Mouse (Mus musculus) gastrocnemius, postnatal 36 days (tissue): Measurements from ENCODE around the gene Galnt10. TPM values are rescaled to one million over a fixed set of nuclear protein-coding genes. Genes with fewer than 3 reads are reported as not detected.
A peak's percentile ranks its signal among the peaks of the same experiment; 100 is the strongest.

Experiments used
- DNase-seq, 2 experiments: peaks; one replicate each; pipeline ENCODE4 v3.0.0; 2022
- intact Hi-C: fragments of 180-260 bp; cut with DNase I; formaldehyde crosslinking; loops from one replicate; pipeline ENCODE4 v1.15.1; 2025
- total RNA-seq, 2 experiments: library from RNA; stranded (reverse); gene quantifications; 2 replicates each; pipeline ENCODE4 v1.2.3; 2021

Gene Galnt10
- total RNA-seq, 2 experiments from 2014 or later = 5.2 to 6.3 TPM

DNA sequence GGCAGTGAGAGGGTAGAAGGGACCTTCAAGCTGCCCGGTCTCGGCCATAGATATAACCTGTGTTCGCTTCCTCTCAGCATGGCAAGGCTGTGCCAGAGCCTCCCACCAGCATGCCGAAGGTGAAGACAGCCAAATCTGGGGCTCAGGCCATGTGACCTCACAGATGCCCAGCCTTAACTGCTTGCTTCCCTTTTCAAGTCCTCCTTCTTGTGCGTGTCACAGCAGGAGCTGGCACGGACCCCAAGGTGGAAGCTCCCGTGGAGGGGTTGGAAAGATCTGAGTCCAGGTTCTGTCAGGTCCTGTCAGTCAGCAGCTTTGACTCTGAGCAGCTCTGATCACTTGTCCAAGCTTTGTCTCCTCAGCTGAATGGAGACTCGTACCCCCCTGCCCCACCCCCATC lies 126.4 kb downstream of the Galnt10 start:
- DNase-seq = no peak
- intact Hi-C loops = no loop called here

DNA sequence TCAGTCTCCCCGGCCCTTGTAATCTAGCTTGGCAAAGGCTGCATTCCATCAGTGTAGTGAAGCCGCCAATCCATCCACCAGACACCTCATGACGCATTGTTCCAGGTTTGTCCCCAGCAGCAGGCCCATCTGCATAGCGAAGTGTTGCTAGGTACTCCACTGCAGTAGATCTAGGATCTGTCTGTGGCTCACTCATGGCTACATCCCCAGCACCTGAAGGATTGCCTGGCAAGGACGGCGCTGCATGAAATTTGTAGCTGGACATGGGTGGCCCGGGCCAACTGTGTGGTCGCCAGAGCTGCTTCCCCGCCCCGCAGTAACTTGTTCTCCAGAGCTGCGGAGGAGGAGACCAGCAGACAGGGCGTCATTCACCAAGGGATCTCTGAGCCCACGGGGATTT lies 128.2 kb downstream of the Galnt10 start:
- intact Hi-C loops = no loop called here

DNA sequence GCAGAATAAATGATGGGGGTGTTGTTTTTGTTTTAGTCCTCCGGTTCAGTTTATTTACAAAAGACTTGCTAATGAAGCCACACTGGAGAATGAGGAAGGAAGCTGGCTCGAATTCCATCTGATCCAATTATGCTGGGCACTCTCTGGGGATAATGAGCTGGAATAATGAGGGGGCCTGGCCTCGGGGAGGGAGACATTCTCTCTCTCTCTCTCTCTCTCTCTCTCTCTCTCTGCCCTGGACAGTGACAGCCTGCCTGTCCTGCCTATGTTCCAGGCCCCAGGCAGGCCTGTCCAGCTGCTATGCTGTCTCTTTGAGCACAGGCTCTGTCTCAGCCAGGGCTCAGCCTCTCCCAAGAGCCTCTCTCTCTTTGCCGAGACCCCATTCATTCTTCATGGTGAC lies 128.7 kb downstream of the Galnt10 start:
- DNase-seq = no peak
- intact Hi-C loops = no loop called here

More for the DNA sequence above, 128.2 kb downstream of the Galnt10 start:
- DNase-seq = no peak

DNA sequence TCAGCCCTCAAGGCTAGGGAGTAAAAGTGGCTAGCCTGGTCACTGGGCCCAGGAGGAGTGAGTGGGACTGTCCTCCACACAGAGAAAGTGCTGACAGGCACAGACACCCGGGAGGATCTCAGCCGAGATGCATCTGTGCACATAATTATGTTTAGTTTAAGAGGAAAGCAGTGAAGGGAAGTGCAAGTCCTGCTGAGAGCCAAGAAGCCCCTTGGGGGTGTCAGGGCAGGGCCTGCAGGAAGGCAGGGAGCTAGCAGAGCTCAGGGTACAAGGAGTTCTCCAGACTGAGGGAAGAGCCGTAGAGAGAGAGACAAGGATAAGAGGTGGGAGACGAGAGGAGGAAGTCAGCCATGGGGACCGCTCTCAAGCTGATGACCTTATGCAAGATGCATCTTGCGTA lies 130.6 kb downstream of the Galnt10 start:
- intact Hi-C loops = loop anchor here (5.0 kb wide), 1 partner anchor 304 kb away; no protein-coding TSS in a partner anchor
- no peak for DNase-seq

DNA sequence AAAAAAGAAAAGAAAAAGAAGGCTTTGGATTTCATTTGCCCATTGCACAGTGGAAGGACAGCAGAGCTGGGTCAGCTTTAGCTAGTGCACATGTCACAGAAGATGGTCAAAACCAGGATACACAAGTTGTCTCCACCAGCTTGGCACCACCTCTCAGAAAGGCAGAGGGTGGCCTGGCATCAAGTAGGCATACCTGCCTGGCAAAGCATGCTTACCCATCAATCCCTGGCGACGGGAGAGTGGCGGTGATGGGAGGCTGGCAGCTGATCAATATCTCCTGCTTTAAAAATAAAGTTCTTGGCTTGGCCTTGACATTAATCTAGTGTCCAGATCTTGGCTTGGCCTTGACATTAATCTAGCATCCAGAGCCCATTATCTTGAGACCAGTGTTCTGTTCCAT lies 131.3 kb downstream of the Galnt10 start:
- intact Hi-C loops = loop anchor here (5.0 kb wide), 1 partner anchor 304 kb away; no protein-coding TSS in a partner anchor
- no peak for DNase-seq

DNA sequence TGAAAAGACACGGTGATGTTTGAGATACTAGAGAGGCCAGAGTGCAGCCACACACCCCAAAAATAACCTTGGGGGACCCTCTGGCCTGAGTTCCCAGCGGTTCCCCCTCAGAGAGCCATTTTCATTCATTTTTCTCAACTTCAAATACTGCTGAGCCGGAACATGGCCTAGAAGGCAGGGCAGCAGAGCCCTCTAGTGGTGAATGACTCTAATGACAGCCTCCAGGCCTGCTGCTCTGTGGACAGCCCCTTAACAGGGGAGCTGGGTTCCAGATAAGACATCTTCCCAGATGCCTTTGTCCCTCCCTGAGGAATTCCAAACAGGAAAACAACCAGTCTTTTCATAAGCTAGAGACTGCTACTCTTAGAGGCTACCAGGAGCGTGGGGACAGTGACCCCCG lies 133.1 kb downstream of the Galnt10 start:
- intact Hi-C loops = loop anchor here (1.0 to 5.0 kb wide), 3 partner anchors 160 to 306 kb away; no protein-coding TSS in a partner anchor

DNA sequence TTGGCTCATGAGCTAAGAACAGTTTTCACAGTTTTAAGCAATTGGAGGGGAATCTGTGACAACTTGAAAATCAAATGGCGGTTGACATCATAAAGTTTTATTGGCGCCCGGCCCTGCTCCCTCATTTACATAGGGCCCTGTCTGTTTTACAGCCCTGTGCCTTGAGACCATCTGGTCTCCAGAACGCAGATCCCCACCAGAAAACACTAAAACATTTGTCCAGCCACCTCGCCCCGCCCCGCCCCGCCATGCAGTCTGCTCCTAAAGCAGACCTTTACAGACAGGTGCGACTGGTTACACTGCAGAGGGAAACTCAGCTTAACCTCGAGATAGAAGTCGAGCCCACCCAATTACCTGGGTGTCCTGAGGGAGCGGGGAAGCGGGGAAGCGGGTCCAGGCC lies 134.6 kb downstream of the Galnt10 start:
- DNase-seq = no peak
- intact Hi-C loops = loop anchor here (2.0 to 5.0 kb wide), 2 partner anchors 231 to 308 kb away; no protein-coding TSS in a partner anchor

More for the DNA sequence above, 133.1 kb downstream of the Galnt10 start:
- DNase-seq = no peak

DNA sequence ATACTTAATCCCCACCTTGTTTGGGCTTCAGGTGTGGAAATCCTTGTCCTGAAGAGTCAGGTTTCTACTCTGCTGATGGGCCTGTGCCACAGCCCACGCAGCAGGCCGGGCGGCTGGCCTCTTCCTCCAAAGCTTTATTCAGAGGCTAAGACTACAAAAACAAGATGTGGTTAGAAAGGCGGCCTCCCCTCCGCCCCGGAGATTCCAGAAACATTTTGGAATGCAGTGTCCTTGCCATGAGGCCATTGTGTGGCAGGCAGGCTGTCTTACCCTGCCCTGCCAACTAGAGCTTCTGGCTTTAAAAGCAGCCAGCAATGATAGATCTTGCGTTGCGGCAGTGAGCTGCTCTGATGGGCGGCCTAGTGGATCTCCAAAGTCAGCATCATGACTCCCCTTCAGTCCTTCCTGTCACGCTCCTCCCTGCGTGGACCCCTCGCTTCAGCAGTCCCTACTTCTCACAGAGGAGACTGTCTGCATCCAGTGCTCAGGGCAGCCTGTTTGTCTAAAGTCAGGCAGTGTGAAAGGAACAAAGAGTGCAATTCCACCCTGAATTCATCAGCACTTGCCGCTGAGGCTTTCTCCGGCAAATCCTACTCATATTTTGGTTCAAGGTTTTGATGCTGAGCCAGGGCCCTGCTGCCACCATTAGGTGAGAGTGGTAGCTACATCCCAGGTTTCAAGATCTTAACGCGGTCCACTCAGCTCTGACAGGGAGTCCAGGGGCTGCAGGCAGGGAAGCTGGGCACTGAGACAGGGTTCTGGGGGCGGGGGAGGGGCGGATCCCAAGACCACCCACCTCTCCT lies 141.6 kb downstream of the Galnt10 start:
- intact Hi-C loops = no loop called here
- DNase-seq = no peak

DNA sequence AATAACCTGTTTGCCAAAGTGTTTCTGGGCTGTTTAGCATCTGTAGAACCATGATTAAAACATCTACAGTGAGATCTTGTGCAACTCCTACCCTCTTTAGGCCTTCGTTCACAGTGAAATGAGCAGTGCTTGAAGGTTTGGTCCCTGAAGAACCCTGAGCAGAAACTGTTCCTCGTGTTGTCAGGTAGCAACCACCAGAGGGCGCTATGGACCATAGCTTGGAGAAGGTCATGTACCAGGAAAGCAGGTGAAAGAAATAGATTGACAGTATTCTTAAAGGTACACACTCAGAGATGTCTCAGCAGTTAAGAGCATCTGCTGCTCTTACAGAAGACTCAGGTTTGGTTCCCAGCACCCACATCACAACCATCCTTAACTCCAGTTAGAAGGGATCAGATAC lies 142.7 kb downstream of the Galnt10 start:
- intact Hi-C loops = loop anchor here (2.0 kb wide), 1 partner anchor 147 kb away; no protein-coding TSS in a partner anchor
- no peak for DNase-seq

DNA sequence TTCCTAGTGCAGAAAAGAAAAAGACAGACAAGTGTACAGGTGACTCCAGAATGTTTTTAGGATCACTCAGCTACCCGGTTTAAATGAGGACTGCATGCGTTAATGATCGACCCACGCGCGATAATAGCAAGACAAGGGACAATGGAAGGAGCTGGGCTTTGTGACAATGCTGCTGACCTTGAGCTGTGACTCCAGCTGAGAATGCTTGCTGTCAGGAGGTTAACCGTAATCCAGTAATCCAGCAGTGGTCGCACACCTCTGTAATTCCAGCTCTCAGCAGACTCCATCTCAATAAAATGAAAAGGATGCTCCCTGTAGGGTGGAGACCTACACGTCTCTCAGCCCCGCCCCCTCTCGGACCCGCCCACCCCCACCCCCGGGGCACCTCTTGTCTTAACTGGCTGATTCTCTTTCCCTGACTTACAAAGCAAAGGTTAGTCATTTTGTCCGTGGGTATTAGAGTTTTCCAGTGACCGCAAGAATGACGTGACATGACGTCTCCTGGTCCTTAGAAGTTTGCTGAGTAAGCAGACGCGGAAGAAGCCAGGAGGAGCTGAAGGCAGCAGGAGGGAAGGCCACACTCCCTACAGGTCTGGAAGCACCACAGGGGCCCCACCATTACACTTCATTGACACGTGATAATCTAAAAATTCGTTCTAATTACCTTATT lies 145.8 kb downstream of the Galnt10 start:
- DNase-seq = no peak
- intact Hi-C loops = no loop called here

DNA sequence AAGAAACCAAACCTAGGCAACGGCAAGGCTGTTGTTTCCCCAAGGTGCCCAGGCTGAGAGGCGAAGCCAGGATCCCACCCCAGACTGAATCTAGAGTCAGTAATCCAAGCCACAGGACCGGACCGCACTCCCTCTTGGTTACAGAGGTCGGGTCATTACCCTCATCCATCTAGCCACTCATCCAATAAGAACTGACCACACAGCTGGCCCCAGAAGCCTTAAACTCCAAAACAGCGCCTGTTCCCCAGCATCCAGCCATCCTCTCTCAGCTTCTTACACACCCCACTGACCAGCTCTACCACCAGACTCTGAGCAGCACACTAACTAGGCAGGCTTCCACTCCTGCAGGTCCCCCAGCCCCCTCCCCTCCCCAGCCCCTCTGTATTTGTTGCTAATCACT lies 149.8 kb downstream of the Galnt10 start:
- intact Hi-C loops = no loop called here
- DNase-seq = no peak

DNA sequence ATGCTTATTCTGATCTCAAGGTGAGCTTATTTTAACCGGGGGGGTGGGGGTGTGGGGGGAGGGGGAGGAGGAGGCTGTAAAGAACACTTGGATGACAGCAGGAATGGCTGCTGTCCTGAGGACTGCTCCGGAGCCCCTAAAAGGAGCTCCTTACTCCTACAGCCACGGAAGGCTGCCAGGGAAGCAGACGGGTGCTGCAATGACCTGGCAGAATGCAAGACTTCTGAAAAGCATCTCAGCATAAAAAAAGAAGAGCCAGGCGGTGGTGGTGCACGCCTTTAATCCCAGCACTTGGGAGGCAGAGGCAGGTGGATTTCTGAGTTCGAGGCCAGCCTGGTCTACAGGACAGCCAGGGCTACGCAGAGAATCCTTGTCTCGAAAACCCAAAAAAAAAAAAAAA lies 152.6 kb downstream of the Galnt10 start:
- DNase-seq = no peak

DNA sequence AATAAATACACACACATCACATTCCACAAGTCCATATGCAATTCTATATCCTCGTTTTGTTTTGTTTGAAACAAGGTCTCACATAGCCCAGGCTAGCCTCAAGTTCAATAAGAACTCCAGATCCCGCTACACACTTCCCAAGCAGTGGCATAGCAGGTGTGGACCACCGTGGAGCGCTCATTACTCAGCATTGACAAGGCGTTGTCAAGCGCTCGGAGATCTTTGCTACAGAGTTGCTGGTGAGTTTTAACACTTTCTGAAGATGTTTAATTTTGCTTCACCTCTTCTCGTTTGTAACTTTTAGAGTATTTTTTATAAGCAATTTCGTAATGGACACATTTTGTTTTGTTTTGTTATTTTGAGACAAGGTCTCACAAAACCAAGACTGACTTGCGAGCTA lies 154.2 kb downstream of the Galnt10 start:
- intact Hi-C loops = no loop called here
- no peak for DNase-seq

More for the DNA sequence above, 152.6 kb downstream of the Galnt10 start:
- intact Hi-C loops = no loop called here

DNA sequence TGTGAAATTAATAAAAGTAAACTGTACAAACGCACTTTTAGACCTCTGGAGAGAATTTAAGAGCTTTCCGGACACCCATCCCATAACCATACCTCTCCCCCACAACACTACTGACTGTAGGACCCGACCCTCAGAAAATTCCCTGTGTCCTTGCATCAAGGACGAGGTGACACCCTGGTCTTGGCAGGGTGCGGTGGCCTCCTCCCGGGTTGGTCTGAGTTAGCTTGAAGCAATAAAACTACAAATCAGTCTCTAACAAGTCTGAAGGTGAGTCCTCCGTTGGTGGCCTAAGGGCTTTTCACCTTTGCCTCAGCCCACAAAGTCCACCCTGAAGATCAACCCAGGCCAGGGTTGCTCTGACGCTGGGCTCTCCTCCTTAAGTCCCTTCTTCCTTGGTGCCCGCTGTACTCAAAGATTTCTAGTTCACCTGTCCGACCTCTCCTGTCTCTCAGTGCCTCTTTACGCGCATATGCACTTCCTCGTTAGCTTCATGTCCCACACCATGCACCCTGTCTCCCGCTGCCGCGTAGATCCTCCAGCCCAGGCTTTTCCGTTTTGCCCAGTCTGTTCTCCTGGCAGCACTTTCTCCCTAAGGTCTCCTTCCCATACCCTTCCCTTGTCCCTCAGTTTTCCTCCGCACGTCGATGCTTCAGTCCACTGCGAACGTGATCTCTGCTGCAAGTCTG lies 155.2 kb downstream of the Galnt10 start:
- intact Hi-C loops = no loop called here
- no peak for DNase-seq

DNA sequence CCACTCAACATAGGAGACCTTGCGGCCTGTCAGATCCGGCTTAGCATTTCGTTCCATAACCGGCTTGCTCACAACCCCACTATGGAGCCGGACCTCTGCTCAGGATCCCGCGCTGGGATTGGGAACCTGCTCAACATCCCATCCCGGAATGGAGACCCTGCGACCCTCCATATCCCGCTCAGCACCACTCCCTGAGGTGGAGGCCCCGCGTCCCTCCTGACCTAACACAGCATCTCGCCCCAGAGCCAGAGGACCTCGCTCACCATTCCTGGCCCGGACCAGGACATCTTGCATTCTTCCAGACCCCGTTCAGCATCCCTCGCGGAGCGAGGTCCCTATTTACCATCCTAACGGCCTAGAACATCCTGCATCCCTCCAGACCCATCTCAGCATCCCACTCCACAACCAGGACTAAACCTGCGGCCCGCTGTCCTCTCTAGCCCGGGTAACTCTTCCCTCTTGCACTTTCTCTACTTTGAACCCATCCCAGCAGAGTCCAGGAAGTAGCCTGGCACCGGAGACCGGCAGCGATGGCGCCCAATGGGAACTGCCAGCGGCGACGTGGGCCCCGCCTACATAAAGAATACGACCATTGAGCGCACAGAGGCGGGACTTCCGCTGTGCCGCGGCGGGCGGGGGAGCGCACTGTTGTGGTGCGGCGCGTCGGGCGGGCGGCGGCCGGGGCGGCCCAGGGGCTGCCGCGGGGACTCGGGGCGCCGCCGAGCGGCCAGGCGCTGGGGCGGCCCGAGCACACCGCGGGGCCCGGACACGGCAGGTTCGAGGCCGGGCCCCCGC lies 155.9 kb downstream of the Galnt10 start, which contains the start of gene Sap30l:
TSS of gene Sap30l (plus strand) at position 667 of the 795 bp plus-strand sequence.
- intact Hi-C loops = no loop called here
- peak; percentile 96 for DNase-seq

DNA sequence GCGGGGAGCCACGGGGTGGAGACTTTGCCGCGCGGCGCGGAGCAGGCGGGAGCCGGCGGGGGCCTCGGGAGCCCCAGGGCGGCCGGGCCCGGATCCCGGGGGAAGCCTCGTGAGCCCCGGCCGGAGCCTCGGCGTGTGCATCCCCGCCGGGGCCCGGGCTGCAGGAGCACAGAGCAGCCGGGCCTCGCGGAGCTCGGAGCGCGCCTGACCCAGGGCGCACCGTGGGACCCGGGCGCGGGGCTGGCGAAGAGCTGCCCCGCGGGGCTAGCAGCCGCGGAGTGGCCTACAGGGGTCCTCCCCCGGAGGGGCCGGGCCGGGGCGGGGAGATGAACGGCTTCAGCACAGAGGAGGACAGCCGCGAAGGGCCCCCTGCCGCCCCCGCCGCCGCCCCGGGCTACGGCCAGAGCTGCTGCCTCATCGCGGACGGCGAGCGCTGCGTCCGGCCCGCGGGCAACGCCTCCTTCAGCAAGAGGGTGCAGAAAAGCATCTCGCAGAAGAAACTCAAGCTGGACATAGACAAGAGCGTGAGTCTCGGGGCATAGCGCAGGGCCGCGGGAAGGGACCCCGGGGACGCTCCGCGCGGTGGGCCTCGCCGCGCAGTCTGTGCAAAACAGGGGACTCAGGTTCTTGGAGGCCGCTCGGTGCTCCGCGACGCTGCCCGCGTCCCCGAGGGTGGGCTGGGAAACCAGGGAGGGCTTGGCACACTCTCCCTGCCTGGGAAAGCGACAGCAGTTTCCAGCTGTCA lies 156.7 kb downstream of the Galnt10 start:
- DNase-seq = peak; percentile 38 to 58
- intact Hi-C loops = no loop called here

DNA sequence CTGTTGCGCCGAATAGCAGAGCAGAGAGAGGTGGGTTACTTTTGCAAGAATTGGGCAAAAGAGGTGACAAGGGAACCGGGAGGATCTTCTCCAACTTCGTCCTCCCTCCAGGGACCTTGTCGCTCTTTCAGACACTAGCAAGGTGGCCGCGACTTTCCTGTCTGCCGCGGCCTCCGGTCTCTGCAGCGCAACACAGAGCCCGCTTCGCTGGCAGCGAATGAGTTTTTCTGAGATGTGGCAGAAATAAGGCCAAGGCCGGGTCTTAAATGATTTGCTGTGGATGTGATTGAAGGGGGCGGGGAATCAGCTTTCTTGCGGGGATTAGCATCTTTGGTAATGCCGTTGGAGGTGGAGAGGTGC lies 157.2 kb downstream of the Galnt10 start:
- intact Hi-C loops = no loop called here
- DNase-seq = no peak

DNA sequence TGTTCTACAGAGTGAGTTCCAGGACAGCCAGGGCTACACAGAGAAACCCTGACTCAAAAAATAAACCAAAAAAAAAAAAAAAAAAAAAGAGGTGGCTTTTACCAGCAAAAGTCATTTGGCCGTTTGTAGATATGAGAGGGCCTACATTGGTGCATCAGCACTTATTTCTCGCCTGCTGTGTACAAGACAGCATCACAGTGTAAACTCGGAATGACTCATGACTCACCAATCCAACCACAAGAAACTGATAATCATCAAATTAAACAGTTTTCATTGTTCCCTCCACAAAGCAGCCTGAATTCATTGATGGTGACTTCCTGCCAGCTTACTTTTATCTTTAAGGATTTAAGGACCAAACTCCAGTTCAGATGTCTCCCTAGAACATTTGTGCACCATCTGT lies 159.8 kb downstream of the Galnt10 start:
- intact Hi-C loops = no loop called here
- no peak for DNase-seq

DNA sequence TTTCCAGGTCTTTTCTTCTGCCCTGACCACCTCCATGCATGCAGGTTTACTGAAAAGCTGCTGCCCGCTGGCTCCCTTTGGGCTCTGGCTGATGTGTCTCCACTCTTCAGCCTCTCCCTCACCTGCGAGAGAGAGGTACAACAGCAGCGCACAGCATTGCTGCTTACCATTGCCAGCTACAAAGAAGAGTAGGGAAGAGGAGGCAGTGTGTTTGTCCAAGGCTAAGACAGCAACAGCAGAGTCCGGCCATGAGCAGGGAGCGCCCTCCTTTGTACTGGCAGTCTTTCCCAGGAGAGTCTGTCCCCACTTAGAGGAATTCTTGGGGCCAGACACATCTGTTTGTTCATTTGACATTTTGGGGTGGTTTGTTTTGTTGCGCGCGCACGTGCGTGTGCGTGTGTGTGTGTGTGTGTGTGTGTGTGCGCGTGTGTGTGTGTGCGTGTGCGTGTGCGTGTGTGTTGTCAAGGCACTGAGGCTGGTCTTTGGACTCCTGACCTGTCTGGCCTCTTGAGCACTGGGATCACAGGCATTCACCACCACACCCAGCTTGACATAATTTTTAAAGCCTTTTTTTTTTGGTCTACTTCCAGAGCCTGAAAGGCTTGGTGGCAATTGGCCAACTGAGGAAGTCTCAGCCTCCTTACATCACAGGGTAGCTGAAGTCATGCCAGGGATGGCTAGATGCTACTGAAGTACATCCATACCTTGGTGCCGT lies 163.9 kb downstream of the Galnt10 start:
- intact Hi-C loops = no loop called here
- DNase-seq = no peak
